Mouse (Mus musculus) right cerebral cortex, postnatal 14 days (tissue): Measurements from ENCODE around the gene Glis2.
A peak's percentile ranks its signal among the peaks of the same experiment; 100 is the strongest.
"Not testable (repeated sequence)": the region's sequence is repeated elsewhere in the genome, so short reads cannot be mapped to it uniquely, and the experiment has no call there.

Experiments
- DNase-seq: peaks from one replicate; pipeline ENCODE4 v3.0.0; 2022

Gene Glis2

DNA sequence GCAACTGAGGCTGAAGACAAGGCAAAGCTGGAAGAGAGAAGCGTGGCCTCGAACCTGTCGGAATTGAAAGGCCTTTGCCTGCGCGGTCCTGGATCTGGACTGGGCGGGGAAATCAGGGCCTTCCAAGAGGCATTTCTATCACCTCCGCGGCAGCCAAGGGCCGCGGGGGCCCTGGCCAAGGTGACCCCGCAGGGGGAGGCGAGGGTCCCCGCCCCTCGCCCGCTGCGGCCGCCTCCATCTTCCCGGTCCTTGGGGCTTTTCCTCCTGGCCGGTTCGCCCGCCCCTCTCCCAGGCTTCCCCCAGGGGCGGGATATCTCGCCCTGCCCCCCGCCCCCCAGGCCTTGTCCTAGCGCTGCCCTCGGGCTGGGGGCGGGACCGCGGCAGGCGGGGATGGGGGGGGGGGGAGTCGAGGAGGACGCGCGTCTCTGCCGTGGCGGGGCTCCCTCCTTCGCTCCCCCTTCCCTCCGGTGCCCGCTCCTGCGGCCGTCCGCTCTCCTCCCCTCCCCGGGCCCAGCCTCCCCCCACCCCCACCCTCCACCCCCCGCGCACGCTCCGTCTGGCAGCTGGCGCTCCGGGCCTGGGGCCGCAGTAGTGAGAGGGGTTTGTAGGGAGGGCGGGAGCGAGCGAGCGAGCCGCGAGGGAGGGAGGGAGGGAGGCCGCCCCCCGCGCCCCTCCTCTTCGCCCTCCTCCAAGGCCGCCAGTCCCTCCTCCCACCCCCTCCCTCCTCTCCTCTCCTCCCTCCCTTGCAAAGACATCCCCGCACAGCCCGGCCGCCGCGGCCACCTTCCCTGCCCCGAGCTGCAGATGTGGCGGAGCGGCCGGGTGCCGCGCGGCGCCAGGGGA lies at the start of gene Glis2:
Gene Glis2 (plus strand): TSS at position 743 of the 843 bp plus-strand sequence.
- peak; percentile 62 for DNase-seq

DNA sequence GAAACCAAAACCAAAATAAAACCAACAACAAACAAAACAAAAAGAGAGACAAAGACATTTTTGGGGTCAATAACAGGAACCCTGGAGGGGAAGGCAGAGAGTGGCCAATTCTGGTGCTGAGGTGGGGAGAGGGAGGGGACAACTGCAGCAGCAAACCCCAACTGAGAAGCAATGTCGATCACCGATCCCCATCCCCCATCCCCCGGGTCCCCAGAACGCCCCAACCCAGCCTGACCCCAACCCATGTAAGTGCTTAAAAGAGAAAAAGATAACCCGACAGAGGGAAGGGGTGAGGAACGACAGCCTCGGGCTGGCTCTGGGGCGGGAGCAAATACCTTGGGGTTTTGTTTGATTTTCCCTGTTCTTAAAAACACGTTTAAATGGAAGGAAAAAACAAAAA lies 49.7 kb upstream of the Glis2 start:
- DNase-seq: no peak

DNA sequence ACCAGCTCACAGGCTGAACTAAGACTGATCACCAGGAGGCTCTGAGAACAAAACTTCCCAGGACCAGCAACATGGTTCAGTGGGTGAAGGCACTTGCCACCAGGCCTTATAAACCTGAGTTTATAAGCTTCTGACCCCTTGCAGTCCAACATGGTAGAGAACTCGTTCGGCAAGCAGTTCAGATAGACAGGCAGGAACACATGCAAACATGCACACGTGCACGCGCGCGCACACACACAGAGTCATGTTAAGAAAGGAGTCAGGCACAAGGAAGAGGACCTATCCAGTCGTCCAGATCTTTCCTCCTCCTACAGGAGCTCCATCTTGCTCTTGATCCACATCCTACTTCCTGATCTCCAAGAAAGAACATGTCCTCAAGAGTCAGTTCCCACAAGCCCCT lies 47.7 kb upstream of the Glis2 start:
- no peak for DNase-seq

DNA sequence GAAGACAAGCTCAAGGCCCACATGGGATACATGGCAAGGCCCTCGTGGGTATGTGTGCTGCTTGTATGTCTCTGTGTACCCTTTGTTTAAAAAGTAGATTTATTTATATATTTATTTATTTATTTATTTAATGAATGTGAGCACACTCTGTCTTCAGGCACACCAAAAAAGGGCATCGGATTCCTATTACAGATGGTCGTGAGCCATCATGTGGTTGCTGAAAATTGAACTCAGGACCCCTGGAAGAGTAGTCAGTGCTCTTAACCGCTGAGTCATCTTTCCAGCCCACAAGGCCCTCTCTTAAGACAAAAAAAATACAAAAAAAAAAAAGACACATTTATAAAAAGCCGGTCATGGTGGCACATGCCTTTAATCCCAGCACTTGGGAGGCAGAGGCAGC lies 46.9 kb upstream of the Glis2 start:
- no peak for DNase-seq

DNA sequence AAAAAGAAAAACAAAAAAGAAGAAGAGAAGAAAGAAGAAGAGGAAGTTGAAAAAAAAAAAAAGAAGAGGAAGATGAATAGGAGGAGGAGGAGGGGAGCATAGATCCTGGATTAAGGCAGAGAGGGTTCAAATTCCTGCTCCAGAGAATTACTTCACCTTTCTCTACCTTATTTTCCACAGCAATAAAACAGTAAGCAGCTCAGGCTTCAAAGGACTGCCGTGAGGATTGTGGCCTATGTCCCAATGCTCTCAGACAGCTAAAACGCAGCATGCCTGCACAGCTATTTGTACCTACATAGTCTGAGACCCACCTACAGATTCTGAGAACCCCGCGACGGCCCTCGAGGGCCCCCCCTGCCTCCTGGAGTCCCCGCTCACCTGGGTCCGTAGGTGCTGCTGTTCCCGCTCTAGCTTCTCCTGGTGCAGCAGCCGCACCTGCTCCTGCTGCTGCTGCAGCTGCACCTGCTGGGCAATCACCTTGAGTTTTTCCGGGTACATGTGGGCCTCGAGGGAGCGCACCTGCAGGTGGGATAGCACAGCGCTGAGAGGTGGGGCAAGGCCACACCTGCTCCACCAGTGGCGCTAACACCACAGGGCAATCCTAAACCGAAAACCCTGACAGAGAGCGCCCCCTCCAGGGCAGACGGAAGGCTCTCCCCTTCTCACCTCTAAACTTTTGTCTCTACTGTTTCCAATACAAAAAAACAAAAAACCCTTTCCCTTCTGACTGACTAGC lies 45.4 kb upstream of the Glis2 start:
- no peak for DNase-seq

DNA sequence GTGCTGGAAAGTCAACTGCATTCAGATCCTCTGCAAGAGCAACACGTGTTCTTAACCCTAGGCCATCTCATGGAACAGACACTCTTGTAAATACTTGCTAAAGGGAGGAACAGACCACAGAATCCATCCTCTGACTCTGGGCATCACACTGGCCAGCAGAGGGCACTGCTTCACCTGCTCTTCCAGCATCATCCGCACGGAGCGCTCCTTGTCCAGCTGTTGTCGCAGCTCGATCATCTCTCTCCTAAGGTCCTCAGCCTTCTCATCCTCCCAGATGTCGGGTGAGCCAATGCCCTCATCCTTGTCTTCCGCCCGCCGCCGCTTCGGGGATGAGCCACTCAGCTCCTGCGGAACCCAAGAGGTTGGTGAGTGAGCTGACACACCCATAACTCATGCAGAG lies 43.5 kb upstream of the Glis2 start:
- DNase-seq: peak; percentile 71

DNA sequence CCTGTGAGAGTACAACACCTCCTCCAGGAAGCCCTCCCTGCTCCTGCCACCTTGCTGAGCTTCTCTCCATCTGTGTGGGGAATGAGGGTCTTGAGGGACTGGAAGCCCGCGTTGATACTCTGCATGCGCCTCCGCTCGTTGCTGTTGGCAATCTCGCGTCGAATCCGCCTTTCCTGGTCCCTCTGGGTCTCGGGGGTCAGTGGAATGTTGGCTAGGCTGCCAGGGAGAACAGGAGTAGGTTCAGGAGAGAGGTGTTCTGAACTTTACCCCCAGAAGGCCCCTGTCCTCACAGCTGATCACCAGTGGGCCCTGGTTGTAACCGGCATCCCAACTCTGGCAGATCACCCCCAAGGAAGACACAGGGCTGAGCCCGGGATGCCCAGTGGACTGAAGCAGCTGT lies 42.6 kb upstream of the Glis2 start:
- DNase-seq: no peak

DNA sequence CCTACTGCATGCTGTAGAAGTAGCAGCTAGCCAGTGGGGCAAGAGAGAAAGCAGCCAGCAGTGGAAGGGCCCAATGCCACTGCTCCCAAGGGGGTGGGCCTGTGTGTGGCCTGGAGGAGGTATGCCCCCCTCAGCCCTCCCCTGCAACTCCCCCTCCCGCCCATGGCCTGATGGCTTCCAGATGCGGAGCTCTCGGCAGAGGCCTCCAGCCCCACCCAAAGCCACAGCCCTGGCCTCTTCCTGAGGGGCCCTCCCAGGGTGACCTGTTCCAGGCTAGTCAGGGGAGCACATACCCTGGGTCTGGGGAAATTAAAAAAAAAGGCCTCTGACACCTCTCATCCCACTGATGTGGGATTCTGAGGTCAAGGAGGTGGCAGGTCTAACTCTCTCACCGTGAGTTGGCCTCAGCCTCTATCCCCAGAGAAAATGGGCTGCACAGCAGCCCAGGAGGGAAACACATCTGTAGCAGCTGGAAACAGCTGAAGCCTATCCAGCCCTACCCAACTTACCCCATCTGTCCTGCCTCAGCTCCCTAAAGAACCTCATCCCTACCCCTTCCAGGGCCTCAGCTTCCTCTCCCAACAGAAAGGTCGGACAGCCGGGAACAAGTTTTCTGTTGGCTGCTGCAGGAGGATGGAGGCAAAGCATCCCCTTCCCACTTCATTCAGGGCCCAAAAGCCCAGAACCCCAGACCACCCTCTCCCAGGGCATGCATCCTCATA lies 41.5 kb upstream of the Glis2 start:
- DNase-seq: no peak

DNA sequence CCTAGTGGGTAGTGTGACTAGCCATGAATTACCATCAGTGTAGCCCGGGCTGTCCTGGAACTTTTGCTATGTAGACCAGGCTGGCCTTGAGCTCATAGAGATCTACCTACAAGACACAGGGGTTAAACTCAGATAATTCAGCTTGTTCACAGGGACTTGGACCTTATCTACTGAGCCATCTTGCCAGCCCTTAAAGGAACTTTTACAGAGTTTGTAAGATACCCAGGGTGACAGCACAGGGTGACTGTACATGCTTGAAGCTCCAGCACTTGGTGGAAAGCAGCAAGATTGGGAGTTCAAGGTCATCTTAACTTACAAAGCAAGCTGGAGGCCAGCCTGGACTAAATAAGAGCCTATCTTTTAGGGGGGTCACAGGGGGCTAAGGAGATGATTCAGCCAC lies 39.0 kb upstream of the Glis2 start:
- no peak for DNase-seq

DNA sequence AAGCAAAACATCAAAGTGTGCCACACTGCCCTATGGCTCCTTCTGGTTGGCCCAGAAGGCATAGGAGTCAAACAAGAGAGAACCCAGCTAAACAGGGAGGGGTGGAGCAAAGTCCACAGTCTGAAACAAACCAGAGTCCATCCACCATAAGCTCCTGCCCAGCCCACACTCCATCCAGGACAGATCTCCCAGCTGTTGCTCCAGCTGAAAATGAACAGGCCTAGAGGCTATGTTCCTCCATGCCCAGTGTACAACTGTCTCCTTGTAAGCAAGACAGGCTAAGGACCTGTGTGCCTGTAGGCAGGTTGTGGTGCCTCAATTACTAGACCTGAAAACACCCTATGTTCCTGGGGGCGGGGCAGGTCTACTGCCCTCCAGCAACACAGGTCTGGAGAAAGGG lies 37.4 kb upstream of the Glis2 start:
- DNase-seq: no peak

DNA sequence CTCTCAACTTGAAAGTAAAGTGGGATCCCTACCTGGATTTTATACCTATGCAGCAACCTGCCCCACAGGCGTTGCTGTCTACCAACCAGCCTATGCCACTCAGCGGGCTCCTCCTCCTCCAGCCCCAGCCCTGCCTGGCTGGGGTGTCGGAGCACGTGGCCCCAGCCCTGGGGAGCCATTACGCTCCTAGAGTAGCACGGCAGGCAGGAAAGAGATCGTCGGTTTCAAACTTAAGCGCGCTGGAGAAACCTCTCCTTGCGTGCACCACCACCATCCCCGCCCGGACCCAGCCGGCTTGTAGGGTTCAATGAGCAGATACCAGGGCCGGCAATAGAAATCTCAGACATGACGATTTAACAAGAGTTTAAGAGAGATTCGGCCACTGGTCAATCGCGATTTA lies 36.6 kb upstream of the Glis2 start:
- peak; percentile 55 for DNase-seq

DNA sequence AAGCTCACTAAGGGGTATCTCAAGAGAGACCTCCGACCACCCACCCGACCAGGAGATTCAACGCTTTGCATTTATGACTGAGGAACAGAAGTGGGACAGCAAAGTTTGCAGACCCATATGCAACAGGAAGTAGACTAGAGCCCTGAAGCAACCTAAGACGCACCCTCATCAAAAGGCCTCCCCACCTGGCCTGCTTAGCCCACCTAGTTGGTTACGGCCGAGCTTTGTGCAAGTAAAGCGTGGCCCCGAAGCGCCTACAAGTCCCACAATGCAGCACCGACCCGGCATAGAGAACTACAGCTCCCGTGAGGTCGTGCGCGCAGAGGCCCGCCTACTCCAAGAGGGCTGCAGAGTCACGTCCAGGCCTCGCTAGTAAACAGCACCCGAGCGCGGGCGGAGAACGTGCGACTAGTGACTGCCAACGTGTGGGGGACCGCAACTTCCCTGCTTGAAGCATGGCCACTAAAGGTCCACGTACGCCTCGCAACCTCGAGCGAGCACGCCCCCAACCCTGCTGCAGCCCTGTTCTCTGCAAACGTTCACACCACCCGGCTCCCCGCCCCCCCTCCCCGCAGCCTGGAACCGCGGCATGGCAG lies 36.0 kb upstream of the Glis2 start:
- DNase-seq: peak; percentile 89

DNA sequence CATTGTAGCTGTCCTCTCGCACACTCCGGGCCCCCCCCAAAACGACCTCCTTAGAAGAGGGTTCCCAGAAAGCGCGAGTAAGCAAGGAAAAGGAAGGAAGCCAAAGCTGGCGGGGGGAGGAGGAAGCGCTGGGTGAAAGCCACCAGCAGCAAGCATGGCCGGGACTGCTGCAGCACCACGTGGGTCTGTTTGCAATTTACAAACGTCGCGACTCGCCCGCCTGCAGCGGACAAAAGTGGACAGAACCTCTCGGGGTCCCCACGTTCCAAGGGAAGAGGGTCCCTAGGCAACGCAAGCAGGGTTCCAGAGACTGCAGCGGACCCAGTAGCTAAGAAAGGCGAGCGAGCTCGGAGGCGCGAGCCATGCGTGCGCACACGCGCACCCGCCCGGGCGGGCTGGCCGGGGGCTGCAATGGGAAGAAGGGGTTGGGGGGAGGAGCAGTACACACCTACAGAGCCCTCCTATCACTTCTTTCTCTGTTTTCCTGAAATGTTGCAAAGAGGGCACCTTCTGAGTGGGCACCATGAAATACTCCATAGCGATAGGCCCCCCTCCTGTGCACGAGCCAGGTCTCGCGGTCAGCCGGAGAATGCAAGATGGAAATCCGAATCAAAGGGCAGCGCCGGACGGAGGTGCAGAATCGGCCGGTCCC lies 35.4 kb upstream of the Glis2 start:
- DNase-seq: peak; percentile 69

DNA sequence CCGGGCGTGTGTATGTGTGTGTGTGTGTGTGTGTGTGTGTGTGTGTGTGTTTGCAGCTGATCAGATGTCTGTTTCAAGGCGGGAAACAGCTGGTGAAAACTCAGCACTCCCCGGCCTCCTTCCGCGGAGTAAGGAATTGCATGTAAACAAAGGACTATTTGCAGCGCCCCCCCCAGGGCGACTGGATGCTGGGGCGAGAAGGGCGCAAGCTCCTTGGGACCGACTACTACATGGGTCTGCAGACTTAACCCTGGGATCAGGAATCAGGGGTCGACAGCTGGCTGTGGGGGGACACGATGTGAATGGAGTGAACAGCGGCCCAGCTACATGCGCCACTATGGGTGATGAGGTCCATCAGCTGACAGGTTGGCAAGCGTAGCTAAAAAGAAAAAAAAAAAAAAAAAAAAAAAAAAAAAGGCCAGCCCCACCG lies 34.8 kb upstream of the Glis2 start, which contains the start of gene Tfap4:
Gene Tfap4 (minus strand): TSS at position 140 of the 430 bp plus-strand sequence.
- peak; percentile 84 for DNase-seq

DNA sequence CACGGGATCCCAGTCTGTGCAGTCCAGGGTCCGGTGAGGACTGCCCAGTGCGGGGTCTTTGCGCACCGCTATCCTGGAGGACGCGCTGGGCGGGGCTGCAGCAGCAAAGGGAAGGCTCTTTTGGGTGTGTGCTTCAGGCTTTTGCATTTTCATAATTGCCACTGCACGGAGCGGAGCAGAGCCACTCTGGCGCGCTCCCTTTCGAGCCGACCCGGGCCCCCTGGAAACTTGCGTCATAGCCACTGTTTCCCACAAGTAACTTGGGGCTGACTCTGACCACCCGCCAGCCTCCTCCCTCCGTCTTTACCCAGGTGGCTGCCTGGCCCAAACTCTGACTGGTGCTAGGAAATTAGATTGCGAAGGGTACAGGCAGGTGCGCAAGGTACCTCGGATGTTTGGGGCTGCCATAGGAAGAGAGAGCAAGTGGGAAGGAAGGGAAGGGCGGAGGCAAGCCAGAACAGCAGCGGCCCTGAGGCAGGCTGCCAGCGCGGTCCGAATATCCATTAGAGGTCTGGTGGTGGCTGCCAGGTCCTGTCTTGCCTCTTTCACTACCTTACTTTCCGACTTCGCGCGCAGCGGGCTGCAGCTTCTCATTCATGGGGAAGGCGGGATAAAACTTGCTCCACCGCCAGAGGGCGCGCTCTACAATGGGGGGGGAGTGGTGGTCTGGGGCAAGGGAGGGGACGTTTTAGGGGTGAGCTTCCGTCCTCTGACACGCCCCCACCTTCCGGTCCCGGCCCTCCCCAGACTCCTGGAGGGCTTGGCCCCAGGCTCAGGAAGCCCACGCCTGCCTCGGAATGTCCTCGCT lies 34.2 kb upstream of the Glis2 start:
- DNase-seq: peak; percentile 59

DNA sequence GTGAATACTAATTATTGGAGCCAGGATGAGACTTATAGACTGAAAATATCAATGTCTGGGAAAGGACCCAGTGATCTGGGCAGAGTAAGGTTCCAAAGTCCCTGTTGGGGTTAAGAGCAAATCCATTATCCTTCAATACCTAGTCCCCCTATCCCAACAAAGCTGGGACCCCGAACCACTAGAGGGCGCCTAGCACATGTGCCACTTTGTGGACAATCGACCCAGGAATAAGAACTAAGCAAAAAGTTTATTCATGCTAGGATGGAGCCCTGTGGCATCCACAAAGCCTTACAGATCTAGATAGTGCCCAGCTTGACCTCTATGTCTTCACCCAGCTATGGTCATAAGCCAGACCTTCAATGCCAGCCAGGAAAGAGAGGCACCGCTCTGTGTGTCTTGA lies 26.6 kb upstream of the Glis2 start:
- DNase-seq: peak; percentile 79

DNA sequence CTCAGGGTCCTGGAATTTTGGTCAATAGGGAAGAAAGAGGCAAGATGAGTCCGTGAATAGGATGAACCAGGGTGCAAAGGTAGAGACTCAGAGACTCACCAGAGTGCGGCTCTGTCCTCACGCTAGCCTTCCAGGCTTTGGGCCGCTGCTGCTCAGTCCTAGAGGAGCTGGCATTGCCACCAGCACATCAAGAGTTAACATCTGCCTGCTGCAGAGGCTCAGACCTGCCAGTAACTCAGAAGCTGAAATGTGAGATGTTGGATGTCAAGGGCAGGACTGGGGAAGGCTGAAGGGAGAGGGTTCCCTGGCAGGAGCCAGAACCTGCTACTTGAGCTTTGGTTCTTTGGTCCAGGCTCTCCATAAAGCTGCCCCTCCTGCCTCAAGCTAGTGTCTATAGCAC lies 23.8 kb upstream of the Glis2 start:
- no peak for DNase-seq

DNA sequence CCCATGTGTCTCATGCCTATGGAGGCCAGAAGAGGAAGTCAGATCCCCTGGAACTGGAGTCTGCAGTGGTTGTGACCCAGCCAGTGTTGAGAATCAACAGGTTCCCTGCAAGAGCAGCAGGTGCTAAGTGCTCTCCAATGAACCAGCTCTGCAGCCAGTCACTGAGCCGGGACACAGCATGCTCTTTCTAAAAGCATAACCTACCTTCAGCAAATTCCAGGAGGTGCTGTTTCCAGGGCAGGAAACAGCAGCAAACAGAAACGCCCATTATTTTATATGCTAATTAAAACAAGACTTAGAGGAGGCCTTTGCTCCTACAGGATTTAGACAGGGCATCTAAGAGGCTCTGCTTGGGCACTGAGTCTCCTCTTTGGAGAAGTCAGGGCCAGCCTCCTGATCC lies 18.5 kb upstream of the Glis2 start:
- no peak for DNase-seq

DNA sequence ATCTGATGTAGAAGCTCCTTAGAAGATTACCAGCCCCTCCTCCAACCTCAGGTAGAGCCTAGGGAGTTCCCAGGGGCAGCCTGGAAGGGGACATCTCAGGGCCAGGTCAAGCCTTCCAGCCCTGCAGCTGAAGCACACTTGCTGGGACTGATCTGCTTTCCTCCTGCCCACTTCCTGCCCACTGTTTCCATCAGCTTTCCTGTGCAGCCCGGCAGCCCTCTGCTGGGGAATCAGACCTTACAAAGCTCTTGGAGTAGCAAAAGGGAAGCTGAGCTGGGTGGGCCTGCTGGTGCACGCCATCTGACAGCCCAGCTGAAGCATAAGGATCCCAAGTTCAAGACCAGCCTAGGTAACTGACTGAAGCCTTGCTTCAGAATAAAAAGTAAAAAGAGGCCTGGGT lies 17.6 kb upstream of the Glis2 start:
- no peak for DNase-seq

DNA sequence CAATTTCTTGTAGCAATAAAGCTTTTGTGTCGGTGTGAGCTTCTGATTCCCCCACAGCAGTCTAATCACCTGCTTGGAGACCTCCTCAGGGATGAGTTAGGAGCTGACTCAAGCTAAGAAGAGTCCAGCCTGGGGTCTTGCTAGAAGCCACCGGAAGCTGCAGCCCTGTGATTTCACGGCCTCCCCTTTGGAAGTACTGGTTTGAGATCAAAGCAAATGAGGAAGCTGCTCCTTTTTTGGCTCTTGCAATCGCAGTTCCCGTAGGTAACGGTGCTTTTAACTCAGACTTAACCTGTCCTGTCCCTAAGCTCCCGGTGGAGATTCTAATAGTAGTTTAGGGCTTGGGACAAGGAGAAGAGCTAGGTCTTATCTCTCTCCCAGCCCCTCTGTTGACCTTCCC lies 15.9 kb upstream of the Glis2 start:
- DNase-seq: no peak

DNA sequence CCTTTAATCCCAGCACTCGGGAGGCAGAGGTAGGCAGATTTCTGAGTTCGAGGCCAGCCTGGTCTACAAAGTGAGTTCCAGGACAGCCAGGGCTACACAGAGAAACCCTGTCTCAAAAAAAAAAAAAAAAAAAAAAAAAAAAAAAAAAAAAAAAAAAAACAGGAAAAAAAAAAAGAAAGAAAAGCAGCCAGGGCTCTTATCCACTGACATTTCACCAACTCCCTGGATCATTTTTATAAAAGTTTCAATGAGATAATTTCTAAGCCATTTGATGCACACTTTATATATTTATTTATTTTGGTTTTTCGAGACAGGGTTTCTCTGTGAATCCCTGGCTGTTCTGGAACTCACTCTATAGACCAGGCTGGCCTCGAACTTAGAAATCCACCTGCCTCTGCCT lies 13.3 kb upstream of the Glis2 start:
- DNase-seq: not testable (repeated sequence)

DNA sequence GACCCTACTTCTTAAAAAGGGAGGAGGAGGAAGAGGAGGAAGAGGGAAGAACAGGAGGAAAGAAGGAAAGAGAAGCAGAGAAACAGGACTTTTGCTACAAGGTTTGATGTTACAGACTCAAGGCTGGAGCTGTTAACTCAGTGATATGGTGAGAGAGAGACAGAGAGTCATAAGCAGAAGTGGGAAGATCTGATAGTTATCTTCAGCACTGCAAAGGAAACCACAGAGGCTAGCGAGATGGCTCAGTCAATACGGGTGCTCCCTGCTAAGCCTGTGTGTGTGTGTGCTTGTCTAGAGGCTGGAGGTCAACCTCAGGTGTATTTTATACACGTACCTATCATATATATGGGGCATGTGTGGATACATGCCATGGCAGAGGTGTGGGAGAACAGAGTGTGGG lies 10.7 kb upstream of the Glis2 start:
- DNase-seq: no peak
